Mouse (Mus musculus) E14TG2a.4 (cell line): Measurements from ENCODE around the gene Lrrc7.

Experiments used
- H3K27me3 ChIP-seq: 2 replicates; pipeline ENCODE4 v1.6.1; 2014; ENCODE audit warnings: low read length, control low read depth; ENCODE audit not compliant: insufficient read depth
- H3K36me3 ChIP-seq: 2 replicates; pipeline ENCODE4 v1.6.1; 2014; ENCODE audit warnings: low read length, control low read depth; ENCODE audit not compliant: insufficient read depth
- H3K4me1 ChIP-seq: replicated peaks from 2 replicates; pipeline ENCODE4 v1.6.1; 2014; ENCODE audit warnings: low read depth, low read length, control low read depth
- H3K4me3 ChIP-seq: replicated peaks from 2 replicates; pipeline ENCODE4 v1.5.1; 2014; ENCODE audit warnings: mild to moderate bottlenecking, low read length
- H3K9me3 ChIP-seq: 2 replicates; pipeline ENCODE4 v1.6.1; 2014; ENCODE audit warnings: low read length, control low read depth
- CTCF ChIP-seq: conservative IDR thresholded peaks from 2 replicates; pipeline ENCODE4 v1.5.1; 2014; ENCODE audit warnings: low read length
- NANOG ChIP-seq: IDR thresholded peaks from 2 replicates; pipeline ENCODE4 v1.6.1; 2014; ENCODE audit warnings: borderline replicate concordance, low read length, mixed read lengths
- POU5F1 ChIP-seq: IDR thresholded peaks from 2 replicates; pipeline ENCODE4 v1.6.1; 2014; ENCODE audit warnings: low read length, borderline replicate concordance

The Lrrc7 gene

DNA sequence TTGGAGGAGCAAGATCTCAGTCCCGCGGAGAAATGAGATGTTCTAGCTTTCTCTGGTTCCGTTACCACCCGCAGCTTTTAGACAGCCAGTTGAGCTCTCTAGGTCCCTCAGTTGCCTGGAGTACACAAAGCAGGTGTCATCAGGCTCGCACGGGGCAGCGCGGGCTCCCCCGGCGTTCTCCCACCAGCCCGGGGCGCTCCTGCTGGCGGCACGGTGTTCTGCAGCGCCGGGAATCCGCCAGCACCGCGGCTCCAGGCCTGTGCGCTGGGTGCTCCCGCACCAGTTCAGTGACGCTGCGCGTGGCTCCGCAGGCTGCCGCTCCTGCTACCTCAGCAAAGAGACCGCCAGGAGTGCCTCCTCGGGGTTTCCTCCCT, at the start of gene Lrrc7:
Gene Lrrc7, minus strand, starts transcription at position 235 of the 374 bp plus-strand sequence.
- Histone ChIP-seq H3K4me3 (peak within 1 kb of the TSS; percentile 85), H3K36me3 (no peaks in the 10 kb centered on the region), H3K9me3 (no peaks in the 10 kb centered on the region), H3K4me1 (peaks cover 29% of the 10 kb centered on the region), H3K27me3 (peaks cover 54% of the 10 kb centered on the region)
- TF ChIP-seq CTCF (no peak), NANOG (peak; percentile 9; the same call in 1 of the 2 replicates)

- Histone ChIP-seq H3K36me3 (no peaks in the 10 kb centered on the region), H3K4me3 (no peak overlapping the region), H3K4me1 (no peaks in the 10 kb centered on the region), H3K9me3 (no peaks in the 10 kb centered on the region), H3K27me3 (no peaks in the 10 kb centered on the region)
- TF ChIP-seq NANOG (no peak), CTCF (no peak), POU5F1 (no peak)
Measured at GRCm38 (mm10) chr3:158607065-158607464, 45.0 kb upstream of the Lrrc7 start.

DNA sequence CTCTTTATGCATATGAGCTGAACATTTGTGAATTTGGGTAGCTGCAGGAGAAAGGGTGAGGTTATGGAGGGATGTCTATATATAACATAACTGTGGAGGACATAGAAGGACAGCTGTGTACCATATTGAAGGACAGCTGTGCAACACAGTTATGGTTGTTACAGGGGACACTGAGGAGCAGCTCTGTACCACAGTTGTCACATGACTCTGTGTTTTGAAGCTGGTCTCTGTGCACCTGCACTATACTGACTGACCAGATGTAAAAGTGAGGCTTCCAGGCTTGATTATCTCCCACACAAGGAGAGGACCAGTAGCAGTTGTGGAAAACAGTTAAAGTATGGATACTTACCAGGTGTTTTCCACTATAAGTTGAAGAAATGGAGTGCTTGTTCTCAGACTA, 43.3 kb upstream of the Lrrc7 start:
- no peak overlapping the region for H3K4me3 ChIP-seq
- no peaks in the 10 kb centered on the region for H3K4me1 ChIP-seq
- TF ChIP-seq POU5F1 (no peak), NANOG (no peak), CTCF (no peak)
- no peaks in the 10 kb centered on the region for H3K9me3 ChIP-seq
- H3K36me3 ChIP-seq, result no peaks in the 10 kb centered on the region
- no peaks in the 10 kb centered on the region for H3K27me3 ChIP-seq

DNA sequence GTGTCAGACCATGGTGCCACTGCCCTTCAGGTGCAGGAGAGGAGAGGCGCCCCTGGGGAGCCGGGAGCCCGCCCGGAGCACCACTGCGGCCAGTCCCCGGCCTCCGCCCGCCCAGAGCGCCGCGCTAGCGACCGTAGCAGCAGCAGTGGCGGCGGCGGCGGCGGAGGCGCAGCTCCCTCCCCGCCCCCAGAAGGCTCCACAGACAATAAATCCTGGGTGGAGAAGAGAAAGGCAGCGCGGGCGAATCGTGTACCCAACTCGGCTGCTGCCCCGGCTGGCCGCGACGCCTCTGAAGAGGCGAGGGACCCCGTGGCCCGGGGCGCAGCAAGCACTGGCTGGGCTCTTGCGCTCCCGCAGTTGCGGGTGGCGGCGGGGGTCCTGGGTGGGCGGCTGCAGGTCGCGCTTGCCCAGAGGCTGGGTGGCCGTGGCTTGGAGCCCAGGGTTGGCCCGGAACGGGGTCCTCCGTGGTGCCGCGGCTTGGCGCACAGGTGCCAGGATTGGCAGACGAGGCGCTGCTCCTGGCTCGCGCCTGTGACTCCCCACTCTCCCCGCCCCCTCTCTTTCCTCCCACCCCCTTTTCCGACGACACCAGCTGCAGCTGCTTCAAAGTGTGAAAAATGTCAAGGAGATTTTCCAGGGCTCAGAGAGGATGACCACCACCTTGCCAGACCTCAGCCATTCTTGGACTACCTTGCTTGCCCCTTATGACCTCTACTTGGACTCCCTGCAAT, 600 bp downstream of the Lrrc7 start:
- peaks cover 54% of the 10 kb centered on the region for H3K27me3 ChIP-seq
- no peaks in the 10 kb centered on the region for H3K36me3 ChIP-seq
- no peaks in the 10 kb centered on the region for H3K9me3 ChIP-seq
- peaks cover 33% of the 10 kb centered on the region for H3K4me1 ChIP-seq
- TF ChIP-seq CTCF (no peak), POU5F1 (no peak), NANOG (no peak)
- H3K4me3 ChIP-seq, result peak overlapping the region; percentile 85

- Histone ChIP-seq H3K27me3 (peaks cover 54% of the 10 kb centered on the region), H3K4me3 (peak overlapping the region; percentile 85), H3K4me1 (peaks cover 39% of the 10 kb centered on the region), H3K9me3 (no peaks in the 10 kb centered on the region), H3K36me3 (no peaks in the 10 kb centered on the region)
- TF ChIP-seq NANOG, result no peak
- TF ChIP-seq POU5F1, result no peak
Measured at GRCm38 (mm10) chr3:158560891-158561255, 1.1 kb downstream of the Lrrc7 start.

DNA sequence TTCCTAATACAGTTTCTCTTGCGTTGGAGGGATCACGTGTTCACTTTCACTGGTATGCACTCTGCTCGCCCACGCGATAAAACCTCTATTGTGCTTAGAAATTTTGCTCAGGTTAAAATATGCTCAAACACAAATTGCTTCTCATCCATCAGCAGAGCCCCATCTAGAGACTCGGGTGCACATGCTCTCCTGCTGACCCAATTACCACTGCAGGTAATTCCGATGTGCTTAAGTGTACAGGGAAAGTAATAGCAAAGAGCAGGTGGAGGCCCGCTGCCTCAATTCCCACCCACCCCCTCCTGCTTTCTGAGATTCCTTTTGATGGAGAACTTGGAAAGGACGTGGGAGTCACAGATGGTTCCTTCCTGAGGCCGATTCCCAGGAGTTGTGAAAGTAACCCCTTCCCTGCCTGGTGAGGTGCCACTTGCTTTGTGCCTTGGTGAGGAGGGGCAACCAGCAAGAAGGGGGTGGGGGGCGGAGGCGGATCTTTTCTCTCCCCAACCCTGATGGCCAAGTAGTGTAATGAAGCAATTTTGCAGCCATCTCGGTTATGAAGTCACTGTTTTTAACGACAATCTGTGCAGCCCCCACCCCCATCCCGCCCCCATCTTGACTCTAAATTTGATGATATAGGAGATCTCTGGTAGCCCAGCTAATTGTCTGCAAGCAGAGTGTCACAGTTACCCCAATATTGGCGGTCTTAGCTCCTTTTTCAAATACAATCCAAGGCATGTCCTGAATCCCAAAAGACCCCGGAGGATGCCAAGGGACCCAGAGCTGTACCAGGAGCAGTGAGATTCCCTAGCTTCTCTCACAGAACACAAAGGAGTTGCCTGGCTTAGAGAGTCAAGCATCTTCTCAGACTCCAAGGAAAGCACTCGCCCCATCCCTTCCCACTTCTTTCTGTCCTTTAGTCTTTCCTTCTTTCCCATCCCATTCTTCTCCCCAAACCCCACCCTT, 2.0 kb downstream of the Lrrc7 start:
- no peaks in the 10 kb centered on the region for H3K9me3 ChIP-seq
- H3K4me3 ChIP-seq, result no peak overlapping the region
- H3K27me3 ChIP-seq, result peaks cover 54% of the 10 kb centered on the region
- no peaks in the 10 kb centered on the region for H3K36me3 ChIP-seq
- H3K4me1 ChIP-seq, result peaks cover 39% of the 10 kb centered on the region
- TF ChIP-seq NANOG (no peak), POU5F1 (no peak), CTCF (no peak)

GRCm38 (mm10) chr3:158559131-158559658, 2.8 kb downstream of the Lrrc7 start:
- no peaks in the 10 kb centered on the region for H3K9me3 ChIP-seq
- peaks cover 49% of the 10 kb centered on the region for H3K27me3 ChIP-seq
- TF ChIP-seq CTCF (no peak), NANOG (no peak), POU5F1 (no peak)
- H3K4me1 ChIP-seq, result peaks cover 39% of the 10 kb centered on the region
- no peaks in the 10 kb centered on the region for H3K36me3 ChIP-seq
- no peak overlapping the region for H3K4me3 ChIP-seq

- H3K27me3 ChIP-seq, result peaks cover 49% of the 10 kb centered on the region
- H3K9me3 ChIP-seq, result no peaks in the 10 kb centered on the region
- peaks cover 39% of the 10 kb centered on the region for H3K4me1 ChIP-seq
- no peak overlapping the region for H3K4me3 ChIP-seq
- TF ChIP-seq CTCF (no peak), NANOG (no peak), POU5F1 (no peak)
- no peaks in the 10 kb centered on the region for H3K36me3 ChIP-seq
Measured at GRCm38 (mm10) chr3:158558631-158559030, 3.4 kb downstream of the Lrrc7 start.
